Mouse (Mus musculus): Measurements from ENCODE around the gene Shroom3.

Shroom3 gene

DNA sequence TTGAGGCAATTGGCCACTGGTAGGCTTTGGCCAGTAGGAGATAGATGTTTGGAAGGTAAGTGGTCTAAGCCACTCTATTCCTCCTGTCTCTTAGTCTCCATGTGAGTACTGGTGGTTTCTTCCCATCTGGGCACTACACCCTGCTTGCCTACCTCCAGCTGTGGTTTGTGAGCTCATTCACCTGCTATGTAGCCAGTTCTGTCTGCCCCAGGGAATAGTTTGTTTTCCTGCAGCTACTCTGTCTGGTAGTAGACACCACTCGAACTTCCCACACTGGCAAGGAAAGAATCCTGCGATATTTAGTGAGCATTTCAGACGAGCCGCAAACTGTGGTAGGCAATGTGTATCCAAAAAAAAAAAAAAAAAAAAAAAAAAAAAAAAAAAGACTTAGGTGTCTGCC, 68.3 kb downstream of the Shroom3 start:
- DNase-seq (ENCODE audit: low spot score) = no peak

DNA sequence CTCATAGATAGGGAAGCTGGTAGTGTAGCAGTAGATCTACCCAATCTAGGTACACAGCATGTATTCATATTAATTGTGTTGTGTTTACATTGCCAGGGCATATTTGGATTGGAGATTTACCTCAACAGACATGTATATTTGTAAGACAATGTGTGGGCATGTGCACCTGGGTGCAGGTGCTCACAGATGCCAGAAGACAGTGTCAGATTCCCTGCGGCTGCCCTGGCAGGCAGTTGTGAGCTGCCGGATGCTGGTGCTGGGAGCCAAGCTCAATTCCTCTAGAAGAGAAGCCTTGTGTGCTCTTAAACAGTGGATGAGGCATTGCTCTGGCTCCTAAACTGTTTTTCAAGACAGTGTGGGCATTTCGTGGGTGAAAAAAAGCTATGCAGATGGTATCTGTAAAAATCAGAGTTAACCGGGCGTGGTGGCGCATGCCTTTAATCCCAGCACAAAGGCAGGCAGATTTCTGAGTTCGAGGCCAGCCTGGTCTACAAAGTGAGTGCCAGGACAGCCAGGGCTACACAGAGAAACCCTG, 72.1 kb downstream of the Shroom3 start:
- no peak for DNase-seq (ENCODE audit: low spot score)

DNA sequence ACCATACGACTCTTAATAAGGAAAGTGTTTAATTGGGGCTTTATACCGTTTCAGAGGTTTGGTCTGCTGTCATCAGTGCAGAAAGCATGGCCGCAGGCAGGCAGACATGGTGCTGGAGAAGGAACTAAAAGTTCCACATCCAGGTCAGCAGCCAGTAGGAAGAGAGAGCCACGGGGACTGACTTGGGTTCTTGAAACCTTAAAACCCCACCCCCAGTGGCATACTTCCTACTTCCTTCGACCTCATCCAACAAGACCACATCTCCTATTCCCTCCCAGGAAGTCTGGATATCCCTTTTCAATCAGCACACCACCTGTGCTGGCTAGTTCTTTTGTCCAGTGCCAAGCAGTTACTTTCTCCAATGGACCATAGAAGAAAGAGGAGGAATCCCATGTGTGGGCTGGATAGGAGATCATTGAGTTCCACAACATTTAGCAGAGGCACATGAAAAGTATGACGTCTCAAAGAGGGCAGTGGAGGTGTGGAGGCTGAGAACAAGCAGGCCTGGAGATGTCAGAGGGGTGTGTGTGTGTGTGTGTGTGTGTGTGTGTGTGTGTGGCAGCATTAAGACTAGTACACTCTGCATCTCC, 76.0 kb downstream of the Shroom3 start:
- no peak for DNase-seq (ENCODE audit: low spot score)

DNA sequence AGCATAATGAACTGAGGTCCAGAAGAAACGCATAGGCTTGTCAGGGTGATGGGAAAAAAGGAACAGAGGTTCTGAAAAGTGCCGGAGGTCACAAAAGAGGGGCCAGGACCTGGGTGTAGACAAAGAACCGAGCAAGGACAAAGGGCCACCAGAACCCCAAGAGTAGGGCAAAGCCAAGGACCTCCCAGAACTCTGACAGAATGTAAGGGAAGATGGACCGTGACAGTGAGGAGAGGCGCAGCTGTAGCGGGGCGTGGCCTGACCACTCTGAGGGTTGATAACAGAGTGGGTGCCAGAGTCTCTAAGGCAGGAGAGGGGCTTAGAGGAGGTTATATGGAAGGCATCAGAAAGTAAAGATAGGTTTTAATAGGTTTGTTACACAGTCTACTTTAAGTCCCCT, 77.3 kb downstream of the Shroom3 start:
- DNase-seq (ENCODE audit: low spot score) = no peak

DNA sequence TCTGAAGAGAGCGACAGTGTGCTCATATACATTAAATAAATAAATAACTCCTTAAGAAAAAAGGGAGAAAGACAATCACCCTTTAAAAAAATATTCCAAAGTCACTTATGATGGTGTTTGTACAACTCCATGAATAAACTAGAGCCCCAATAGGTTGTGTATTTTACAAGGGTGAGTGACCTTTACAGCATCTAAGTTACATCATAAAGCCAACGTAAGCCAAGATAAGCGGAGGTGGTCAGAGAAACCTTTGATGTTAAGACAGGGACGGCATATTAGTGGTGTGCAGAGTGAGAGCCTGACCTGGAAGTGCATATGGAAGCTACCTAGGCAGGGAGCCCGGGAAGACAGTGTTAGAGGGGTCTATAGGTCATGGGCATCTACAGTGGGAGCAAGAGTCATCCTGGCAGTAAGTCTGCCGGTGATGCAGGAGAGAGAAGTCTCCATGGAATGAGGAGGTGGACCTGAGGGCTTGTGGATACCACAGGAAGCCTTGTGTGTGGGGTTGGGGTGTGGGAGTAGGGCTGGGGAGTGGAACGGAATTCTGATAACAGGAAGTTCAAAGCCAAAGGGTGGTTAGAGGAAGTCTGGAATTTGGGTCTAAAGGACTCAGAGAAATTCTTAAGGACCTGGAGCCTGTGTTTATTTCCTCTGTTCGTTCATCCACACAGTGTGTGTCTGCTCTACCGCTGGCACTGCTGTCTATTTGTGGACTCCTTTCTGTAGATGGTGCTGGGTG, 78.5 kb downstream of the Shroom3 start:
- DNase-seq (ENCODE audit: low spot score) = no peak

DNA sequence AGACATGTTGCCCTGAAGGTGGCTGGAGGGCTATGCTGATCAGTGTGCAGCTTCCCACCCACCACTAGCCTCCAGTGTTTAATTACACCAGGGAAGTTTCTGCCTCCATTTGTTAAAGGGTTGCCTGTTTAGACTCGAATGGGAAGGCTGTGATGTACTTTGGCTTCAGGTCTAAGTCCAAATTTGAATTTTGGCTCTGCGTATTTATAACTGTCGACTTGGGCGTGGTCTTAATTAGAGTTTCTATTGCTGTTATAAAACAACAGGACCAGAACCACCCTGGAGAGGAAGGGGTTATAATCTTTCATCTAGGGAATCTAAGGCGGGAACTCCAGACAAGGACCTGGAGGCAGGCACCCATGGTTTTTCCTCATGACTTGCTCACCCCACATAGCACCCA, 79.2 kb downstream of the Shroom3 start:
- no peak for DNase-seq (ENCODE audit: low spot score)

DNA sequence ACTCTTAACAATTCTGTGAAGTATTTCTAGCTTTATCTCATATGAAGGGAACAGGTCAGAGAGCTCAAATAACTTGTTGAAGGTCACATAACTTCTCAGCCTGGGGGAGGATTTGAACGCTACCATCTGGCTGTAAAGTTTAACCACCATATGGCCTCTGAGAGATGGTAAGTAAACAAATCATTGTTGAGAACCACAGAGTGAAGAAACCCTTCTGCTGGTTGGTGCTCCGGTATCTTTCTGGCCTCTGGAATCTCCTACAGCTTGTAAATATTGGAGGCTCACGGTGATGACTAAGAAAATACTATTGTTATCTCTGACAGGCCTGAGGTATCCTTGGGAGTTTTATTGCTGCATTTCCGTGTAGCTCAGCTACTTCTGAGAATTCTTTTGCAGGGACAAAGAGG, 80.3 kb downstream of the Shroom3 start:
- peak; percentile 70 for DNase-seq (ENCODE audit: low spot score)

DNA sequence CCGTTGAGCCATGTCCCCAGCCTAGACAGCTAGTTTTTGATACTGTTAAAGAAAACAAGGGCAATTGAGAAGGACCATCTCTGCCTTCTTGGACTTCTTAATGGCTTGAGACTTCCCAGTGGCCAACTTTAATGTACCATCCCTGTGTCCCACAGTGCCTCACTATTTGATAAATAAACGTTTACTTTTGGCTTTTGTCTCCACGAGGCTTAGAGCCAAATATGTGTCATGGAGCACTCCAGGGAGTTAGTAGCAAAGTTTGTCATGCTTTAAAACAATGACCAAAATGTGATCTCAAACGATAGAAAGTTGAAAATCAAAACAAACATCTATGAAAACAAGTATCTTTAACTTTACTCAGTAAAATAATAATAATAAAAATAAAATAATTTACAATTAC, 83.1 kb downstream of the Shroom3 start:
- no peak for DNase-seq (ENCODE audit: low spot score)

DNA sequence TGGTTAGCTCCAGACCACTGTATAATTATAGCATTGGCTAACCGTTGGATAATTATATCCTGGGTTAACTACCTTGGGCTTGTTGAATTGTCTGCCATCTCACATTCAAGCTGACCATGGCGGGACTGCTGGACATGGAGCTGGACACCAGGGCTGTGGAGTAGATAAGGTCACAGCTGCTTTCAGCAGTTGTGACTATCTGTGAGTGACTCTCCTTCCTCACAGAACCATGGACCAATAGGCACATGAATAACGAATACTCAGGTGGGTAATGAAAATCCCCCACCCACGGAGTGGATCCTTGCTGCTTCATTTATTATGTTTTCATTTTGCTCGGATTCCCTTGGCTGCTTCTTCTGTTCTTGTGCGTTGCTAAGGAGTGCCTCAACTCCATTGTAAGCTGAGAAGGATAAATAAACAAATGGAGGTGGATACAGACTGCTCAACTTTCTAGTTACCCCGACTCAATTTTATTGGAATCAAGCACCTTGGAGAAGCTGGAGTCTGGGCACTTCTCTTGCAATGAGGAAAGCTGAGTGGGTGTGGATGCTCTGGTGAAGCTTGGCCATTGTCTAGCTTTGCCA, 84.1 kb downstream of the Shroom3 start:
- no peak for DNase-seq (ENCODE audit: low spot score)

DNA sequence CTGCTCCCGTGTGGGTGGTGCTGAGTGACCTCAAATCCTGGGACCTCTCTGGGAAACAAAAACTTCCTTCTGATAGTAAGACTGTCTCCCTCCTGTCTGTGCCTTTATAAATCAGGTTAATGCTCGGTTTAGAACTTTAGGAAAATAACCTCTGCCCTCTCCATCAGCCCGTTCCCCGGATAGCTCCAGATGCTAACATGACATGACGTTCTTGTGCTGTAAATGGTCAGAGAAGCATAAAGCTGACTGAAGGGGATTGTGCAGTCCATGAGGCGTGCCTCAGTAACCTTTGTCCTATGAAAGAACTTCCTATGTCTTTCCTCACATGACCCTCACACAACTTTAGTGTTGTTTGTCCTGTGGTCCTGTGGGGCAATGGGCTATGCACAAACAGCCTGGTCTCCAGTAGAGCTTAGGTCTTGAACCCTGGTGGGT, 84.6 kb downstream of the Shroom3 start:
- no peak for DNase-seq (ENCODE audit: low spot score)

DNA sequence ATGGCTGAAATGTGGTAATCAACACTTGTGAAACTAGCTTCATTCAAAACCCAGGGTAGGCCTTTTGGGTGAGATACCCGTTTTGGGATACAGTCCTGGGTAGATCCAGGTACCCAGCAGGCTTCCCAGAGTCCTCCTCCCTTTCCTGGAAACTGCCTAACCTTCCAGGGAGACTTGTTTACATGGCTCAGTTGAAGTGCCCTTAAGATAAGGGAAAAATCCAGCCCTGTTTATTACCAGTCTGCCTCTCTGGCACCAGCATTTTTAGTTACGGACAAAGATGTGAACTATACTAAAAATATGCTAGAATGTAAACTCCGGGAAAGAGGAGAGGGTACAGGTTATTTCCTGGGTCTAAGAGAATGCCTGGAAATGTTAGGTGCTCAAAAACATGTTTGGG, 90.6 kb downstream of the Shroom3 start:
- DNase-seq (ENCODE audit: low spot score) = no peak

DNA sequence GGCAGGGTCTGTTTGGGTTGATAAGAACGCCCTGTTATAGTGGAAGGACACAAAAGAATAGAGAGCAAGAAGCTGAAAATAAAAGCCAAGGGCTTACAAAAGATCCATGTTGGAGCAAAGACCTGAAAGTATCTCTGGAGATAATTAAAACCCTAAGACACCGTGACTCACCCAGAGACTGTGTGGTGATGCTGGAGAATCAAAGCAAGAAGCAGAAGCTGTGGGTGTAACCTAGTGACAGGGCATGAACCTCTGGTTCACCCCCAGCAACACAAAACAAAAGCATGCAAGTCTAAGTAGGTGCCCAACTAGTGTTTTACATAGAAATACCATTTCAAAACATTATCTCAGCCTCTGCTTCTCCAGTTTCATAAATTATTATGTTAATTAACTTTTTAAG, 91.2 kb downstream of the Shroom3 start:
- no peak for DNase-seq (ENCODE audit: low spot score)

DNA sequence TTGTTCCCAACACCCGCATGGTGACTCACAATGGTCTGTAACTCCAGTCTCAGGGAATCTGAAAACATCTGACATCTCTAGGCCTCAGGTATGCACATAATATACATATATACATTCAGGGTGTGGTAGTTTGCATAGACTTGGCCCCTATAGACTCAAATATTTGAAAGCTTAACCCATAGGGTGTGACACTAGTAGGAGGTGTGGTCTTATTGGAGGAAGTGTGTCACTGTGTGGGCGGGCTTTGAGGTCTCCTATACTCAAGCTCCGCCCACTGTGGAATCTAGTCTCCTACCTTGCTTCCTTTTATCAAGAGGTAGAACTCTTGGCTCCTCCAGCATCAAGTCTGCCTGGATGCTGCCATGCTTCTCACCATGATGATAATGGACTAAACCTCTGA, 91.7 kb downstream of the Shroom3 start:
- DNase-seq (ENCODE audit: low spot score) = no peak

DNA sequence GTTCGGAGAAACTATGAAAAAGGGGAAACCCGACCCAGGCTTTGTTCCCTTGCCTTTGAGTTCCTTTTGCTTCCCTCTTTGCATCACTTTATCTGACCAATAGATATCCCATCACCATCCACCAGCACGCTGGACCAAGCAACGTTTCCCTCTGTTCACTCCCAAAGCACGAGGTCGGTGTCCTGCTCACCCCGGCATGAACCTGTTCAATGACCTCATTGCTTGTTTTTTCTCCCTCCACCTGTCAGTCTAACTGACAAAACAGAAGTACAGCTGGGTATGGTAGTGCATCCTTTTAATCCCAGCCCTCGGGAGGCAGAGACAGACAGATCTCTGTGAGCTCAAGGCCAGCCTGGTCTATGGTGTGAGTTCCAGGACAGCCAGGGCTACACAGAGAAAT, 95.2 kb downstream of the Shroom3 start:
- no peak for DNase-seq (ENCODE audit: low spot score)

DNA sequence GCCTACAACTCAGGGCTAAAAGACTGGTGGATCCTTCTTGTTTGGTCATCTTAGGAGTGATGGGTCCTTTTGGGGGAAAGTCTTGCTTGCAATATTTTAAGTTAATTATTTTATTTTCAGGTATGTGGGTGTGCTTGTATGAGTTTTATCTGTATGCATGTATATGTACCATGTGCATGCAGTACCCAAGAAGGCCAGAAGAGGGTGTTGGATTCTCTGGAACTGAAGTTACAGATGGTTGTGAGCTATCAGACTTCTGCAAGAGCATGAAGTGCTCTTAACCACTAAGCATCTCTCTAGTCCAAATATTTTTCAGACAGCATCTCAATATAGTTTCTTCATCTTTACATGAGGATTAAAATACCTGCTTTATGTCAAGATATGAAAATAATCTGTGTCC, 97.8 kb downstream of the Shroom3 start:
- no peak for DNase-seq (ENCODE audit: low spot score)

DNA sequence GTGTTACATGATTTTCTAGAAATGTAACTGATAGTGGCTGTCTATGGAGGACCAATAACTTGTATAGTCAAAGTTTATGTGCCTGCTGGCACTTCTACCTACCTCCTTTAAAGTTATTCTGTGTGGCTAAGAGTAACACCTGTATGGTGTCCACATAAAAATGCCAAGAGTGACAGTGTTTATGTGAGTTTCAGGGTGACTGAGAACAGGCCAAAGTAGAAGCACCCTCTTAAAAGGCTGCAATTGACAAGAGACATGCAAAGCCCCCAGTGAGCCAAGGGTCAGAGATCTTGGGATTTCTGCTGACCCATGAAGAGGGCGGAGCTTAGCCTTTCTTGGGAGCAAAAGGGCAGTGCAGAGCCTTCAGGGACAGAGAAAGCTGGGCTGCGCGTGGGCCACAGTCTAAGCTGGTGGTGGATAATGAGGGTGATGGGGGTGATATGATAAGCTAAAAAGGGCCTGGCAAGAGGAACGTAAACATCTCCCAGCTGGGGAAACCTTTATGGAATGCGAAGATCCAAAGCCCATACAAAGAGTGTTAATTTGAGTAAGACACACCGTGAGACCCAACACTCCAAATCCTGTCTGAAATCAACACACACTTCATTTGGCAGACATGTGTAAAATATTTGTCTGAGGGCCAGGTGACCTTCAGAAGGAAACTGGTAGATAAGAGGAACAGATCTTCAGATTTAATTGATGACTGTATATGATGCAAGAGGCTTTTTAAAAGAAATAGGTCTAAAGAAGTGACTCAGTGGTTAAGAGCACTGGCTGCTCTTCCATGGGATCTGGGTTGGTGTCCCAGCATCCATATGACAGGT, 101.0 kb downstream of the Shroom3 start:
- peak; percentile 76 for DNase-seq (ENCODE audit: low spot score)

DNA sequence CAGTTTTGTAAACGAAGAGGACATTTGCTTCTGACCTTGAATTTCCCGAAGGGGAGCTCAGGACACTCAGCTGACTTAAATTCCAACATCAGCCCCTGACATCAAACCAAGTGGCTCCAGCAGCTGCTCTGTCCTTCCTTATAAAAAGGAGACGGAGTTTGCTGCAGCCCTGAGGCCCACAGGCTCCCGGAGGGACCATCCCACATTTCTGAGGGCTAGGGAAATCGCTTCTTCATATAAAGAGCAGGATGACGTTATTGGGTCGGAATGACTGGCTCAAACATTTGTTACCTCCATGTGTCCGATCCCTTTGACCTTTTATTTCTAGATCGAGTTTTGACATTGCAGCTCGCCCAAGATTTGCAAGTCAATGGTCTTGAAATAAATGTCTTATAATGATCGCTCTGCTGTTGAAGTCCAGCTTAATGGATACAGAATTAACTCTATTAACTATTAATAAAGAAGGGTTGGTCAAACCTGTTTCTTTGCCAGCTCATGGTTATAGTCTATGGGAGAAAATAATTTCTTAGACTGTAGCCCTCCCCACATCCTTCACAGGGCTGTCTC, 102.7 kb downstream of the Shroom3 start:
- DNase-seq (ENCODE audit: low spot score) = no peak

DNA sequence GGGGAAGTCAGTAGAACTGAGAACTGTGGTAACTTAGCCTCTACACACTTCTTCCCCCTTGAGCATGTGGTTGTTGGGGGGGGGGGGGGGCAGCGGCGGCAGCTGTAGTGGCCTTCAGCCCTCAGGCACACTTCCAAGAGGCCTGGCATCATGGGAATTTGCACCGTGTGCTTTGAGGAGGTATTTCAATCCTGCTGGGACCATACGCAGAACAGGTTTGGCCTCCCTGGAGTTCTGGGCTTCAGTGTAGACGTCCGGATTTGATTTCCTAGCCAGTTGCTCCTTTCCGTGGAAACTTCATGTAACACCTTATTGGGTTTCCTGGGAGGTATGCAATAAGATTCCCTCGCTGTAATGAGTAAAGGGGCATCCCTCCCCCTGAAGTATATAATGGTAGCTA, 105.8 kb downstream of the Shroom3 start:
- no peak for DNase-seq (ENCODE audit: low spot score)

DNA sequence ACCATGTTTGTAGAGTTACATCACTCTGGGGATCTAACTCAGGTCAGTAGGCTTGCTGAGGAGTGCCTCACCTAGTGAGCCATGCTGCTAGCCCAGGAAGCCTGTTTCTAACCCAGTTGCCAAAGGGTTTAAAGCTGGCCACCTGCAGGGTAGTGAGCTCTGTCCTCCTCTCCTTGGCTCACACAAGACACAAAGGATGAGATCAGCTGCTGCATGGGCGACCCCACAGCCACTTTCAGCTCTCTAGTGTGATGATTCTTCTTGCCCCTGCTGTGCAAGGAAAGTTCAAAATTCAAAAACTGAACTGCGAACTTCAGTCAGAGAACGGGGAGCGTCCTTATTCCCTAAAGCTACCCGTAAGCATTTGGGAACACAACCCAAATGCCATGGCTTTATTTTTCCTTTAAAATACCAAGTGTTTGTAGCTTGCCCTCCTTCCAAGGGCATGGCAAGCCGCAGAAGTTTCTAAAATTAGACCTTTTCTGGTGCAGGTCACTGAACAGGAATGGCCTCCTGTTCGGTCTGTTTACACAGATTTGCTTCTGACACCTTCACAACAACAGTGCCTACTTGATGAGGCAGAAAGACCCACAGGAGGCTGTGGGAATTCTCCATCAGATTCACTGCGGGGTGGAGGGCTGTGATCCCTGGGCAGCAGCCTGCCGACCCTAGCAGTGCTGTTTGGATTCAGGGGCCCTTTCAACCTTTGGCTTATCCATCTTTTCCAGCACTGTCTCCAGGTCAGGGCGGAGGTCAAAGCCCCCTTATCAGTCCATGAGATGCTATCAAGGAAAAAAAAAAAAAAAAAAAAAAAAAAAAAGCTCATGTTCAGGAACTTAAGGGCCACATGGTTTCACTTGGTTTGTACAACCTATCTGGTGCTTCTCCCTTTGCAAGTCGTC, 113.1 kb downstream of the Shroom3 start:
- DNase-seq (ENCODE audit: low spot score) = peak; percentile 49

DNA sequence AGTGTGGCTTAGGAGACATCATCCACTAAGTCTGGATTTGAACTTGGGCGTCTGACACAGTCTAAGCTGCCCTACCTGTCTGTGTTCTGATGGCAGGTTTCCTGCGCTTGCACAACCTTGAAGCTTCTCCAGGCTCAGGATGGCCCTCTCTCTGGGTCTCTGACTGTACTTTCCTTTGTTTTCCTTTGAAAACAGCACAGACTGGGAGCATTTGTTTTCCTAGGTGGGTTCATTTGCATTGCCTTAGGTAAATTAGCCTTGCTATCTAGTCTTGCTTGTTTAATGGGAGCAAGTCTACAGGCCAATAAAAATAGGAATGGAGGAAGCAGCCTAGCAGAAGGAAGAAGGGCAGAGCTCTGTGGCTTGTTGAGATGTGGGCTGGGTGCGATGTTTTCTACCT, 114.7 kb downstream of the Shroom3 start:
- no peak for DNase-seq (ENCODE audit: low spot score)

DNA sequence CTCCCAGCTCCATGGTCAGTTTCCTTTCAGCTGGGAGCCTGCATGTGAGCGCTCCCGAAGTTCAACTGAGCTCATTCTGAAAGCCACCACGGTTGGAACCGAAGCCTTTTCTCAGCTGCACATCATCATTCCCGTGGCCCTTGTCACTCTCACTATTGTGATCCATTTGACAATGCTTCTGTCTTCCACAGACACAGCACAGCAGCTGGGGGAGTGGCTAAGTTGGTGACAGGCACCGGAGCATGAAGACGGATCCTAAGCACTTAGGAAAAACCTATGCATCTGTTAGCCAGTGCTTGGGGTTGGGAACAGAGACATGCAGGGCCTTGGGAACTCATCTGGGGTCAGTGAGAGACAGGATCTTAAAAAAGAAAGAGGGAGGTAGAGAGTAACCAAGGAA, 121.1 kb downstream of the Shroom3 start:
- DNase-seq (ENCODE audit: low spot score) = peak; percentile 56

All from embryo, embryonic 10.5 days (tissue).